Comparison of ENCODE assay signal across 9 mouse cellular contexts in genomic region chr11:60301588-60302208, GRCm38 (mm10). TPM values are rescaled to one million over a fixed set of nuclear protein-coding genes. Genes with fewer than 3 reads are reported as not detected.
A peak's percentile ranks its signal among the peaks of the same experiment; 100 is the strongest.
DNase-seq lines count a peak whose midpoint lies in the region; ATAC-seq and TF ChIP-seq lines count a peak whose summit lies in the region.
"Had no signal": no experiment of that assay in that cellular context is flagged by ENCODE, and none has a peak within 500 bp of the region (broad histone marks: within the 10 kb centered on the region; RNA-seq: fewer than 3 reads in every experiment).

No protein-coding gene starts in this region.

- ATAC-seq in heart, embryonic 16.5 days (replicated peaks; ENCODE audit: extremely low read depth, insufficient read depth, low FRiP score), result peak; percentile 19

- no peaks in the 10 kb centered on the region for H3K9me3 ChIP-seq in heart, embryonic 16.5 days (replicated peaks; ENCODE audit: control insufficient read depth, low read length)
- no peaks in the 10 kb centered on the region for H3K9me3 ChIP-seq in midbrain, embryonic 10.5 days (replicated peaks)

- H3K27ac ChIP-seq in gastrocnemius, adult 2 months, result peak overlapping the region; percentile 78
- peak overlapping the region; percentile 75 for H3K27ac ChIP-seq in heart, embryonic 16.5 days (ENCODE audit: low read length)
- H3K27ac ChIP-seq in midbrain, embryonic 10.5 days (replicated peaks), result peak overlapping the region; percentile 78

- H3K9ac ChIP-seq in heart, embryonic 16.5 days (ENCODE audit: low read length), result peak overlapping the region; percentile 49

- H3K4me2 ChIP-seq in heart, embryonic 16.5 days (ENCODE audit: low read depth, low read length), result no peak overlapping the region

- no peaks in the 10 kb centered on the region for H3K36me3 ChIP-seq in heart, embryonic 16.5 days (ENCODE audit: control insufficient read depth, insufficient read depth)
- H3K36me3 ChIP-seq in midbrain, embryonic 10.5 days, result no peaks in the 10 kb centered on the region

- 49% methylated on average over 5 of the region's 5 CpGs for WGBS in heart, embryonic 16.5 days
- WGBS in midbrain, embryonic 10.5 days, result 46% methylated on average over 5 of the region's 5 CpGs

- TF ChIP-seq CTCF in gastrocnemius, adult 2 months (IDR thresholded peaks at IDR 0.05), result no peak

- no peaks in the 10 kb centered on the region for H3K27me3 ChIP-seq in heart, embryonic 16.5 days (ENCODE audit: control insufficient read depth, insufficient read depth, low read length)
- H3K27me3 ChIP-seq in midbrain, embryonic 10.5 days (ENCODE audit: low read depth, poor library complexity, severe bottlenecking), result no peaks in the 10 kb centered on the region
- H3K27me3 ChIP-seq: CH12.LX had no signal

- intact Hi-C loops in gastrocnemius, adult 2 months (cut with DNase I), result no loop called here

- peaks cover 20% of the 10 kb centered on the region for H3K4me1 ChIP-seq in heart, embryonic 16.5 days (ENCODE audit: control insufficient read depth, insufficient read depth, low read length)
- peaks cover 25% of the 10 kb centered on the region for H3K4me1 ChIP-seq in midbrain, embryonic 10.5 days

- no peak overlapping the region; the same call in 1 of the 2 replicates for H3K4me3 ChIP-seq in gastrocnemius, adult 2 months
- H3K4me3 ChIP-seq in heart, embryonic 16.5 days (ENCODE audit: low read length), result no peak overlapping the region
- no peak overlapping the region for H3K4me3 ChIP-seq in midbrain, embryonic 10.5 days

- DNase-seq in gastrocnemius, adult 2 months, result no peak
- DNase-seq in gastrocnemius, postnatal 4 days (ENCODE audit: low spot score in 2 of 2), result no peak
- peak; percentile 21 for DNase-seq in ES-CJ7 (ENCODE audit: low read depth, low spot score)
- no peak for DNase-seq in midbrain, embryonic 10.5 days (ENCODE audit: low spot score)
- DNase-seq in yolk sac, embryonic 10.5 days (ENCODE audit: low spot score), result no peak
- DNase-seq in layer of hippocampus, adult 18-20 months (ENCODE audit: low spot score in 2 of 2), result no peak
- no peak for DNase-seq in ovary, adult 18-20 months (ENCODE audit: low spot score)

RNA-seq across cellular contexts. Expression of gene Tom1l2, which starts 51.0 kb away (rescaled TPM):
- total RNA-seq in gastrocnemius, adult 2 months (2021), result 10 to 100 TPM; 63.7 to 63.9 TPM
- 10 to 100 TPM; 37.4 to 45.6 TPM for total RNA-seq in gastrocnemius, postnatal 4 days (2021)
- 40.0 and 41.0 TPM in 2 replicates for polyA plus RNA-seq in heart, embryonic 16.5 days (2015; fragmentation: Nextera tagmentation; extraction: Ambion mirVana)
- polyA plus RNA-seq in midbrain, embryonic 10.5 days (2016; fragmentation: Nextera tagmentation; extraction: Ambion mirVana), result 17.6 and 26.2 TPM in 2 replicates
- 100 to 1,000 TPM; 191 to 195 TPM for total RNA-seq in layer of hippocampus, adult 18-20 months (2021)

RNA-seq across cellular contexts. Expression of gene Drc3, which starts 51.4 kb away (rescaled TPM):
- 1 to 10 TPM in 1 of 2 experiments, under 1 TPM in 1; 0.87 to 1.0 TPM for total RNA-seq in gastrocnemius, adult 2 months (2021)
- total RNA-seq in gastrocnemius, postnatal 4 days (2021), result 1 to 10 TPM; 1.0 to 1.8 TPM
- polyA plus RNA-seq in heart, embryonic 16.5 days (2015; fragmentation: Nextera tagmentation; extraction: Ambion mirVana), result 2.5 and 3.6 TPM in 2 replicates
- polyA plus RNA-seq in midbrain, embryonic 10.5 days (2016; fragmentation: Nextera tagmentation; extraction: Ambion mirVana), result 1.7 and 1.8 TPM in 2 replicates
- total RNA-seq in layer of hippocampus, adult 18-20 months (2021), result 1 to 10 TPM; 7.3 to 7.9 TPM
